Mouse (Mus musculus) liver, embryonic 13.5 days (tissue): ENCODE results near the gene Gm27179. TPM values are rescaled to one million over a fixed set of nuclear protein-coding genes. Genes with fewer than 3 reads are reported as not detected.
"Not testable (repeated sequence)": the region's sequence is repeated elsewhere in the genome, so short reads cannot be mapped to it uniquely, and the experiment has no call there.

ENCODE experiments used
- ATAC-seq: fragments of 200-750 bp; cut with Nextera tagmentation; 2 replicates; pipeline ENCODE4 v1.8.0; 2017; ENCODE audit warnings: low read depth, mild to moderate bottlenecking, moderate number of reproducible peaks, moderate library complexity
- DNase-seq: peaks from one replicate; pipeline ENCODE4 v3.0.0; 2022
- H3K27ac ChIP-seq: fragments of 300-500 bp; sonication (generic); 2 replicates; pipeline ENCODE4 v1.5.1; 2015; ENCODE audit warnings: moderate library complexity, mild to moderate bottlenecking, inconsistent platforms
- H3K27me3 ChIP-seq: fragments of 300-500 bp; sonication (generic); 2 replicates; pipeline ENCODE4 v1.6.1; 2015; ENCODE audit warnings: mild to moderate bottlenecking, inconsistent platforms
- H3K36me3 ChIP-seq: fragments of 300-500 bp; sonication (generic); 2 replicates; pipeline ENCODE4 v1.6.1; 2015; ENCODE audit warnings: mild to moderate bottlenecking, inconsistent platforms
- H3K4me1 ChIP-seq: fragments of 300-500 bp; sonication (generic); replicated peaks from 2 replicates; pipeline ENCODE4 v1.6.1; 2015; ENCODE audit warnings: inconsistent platforms
- H3K4me2 ChIP-seq: fragments of 300-500 bp; sonication (generic); 2 replicates; pipeline ENCODE4 v1.6.1; 2015; ENCODE audit warnings: inconsistent platforms, mild to moderate bottlenecking, moderate library complexity
- H3K4me3 ChIP-seq: fragments of 300-500 bp; sonication (generic); replicated peaks from 2 replicates; pipeline ENCODE4 v1.5.1; 2015; ENCODE audit warnings: mild to moderate bottlenecking, inconsistent platforms
- H3K9ac ChIP-seq: fragments of 300-500 bp; sonication (generic); 2 replicates; pipeline ENCODE4 v1.6.1; 2015; ENCODE audit warnings: mild to moderate bottlenecking, inconsistent platforms
- H3K9me3 ChIP-seq: fragments of 300-500 bp; sonication (generic); replicated peaks from 2 replicates; pipeline ENCODE4 v1.6.1; 2016; ENCODE audit warnings: inconsistent platforms
- WGBS: fragments of 180-500 bp; shearing (Covaris S2); methylation state at CpG from one replicate; pipeline ENCODE4 v1.1.7; 2015; ENCODE audit not compliant: insufficient replicate concordance; 5-methylcytosine and 5-hydroxymethylcytosine counted together
- polyA plus RNA-seq: library from polyadenylated mRNA; unstranded; fragments of >200 nt; fragmentation: Nextera tagmentation; extraction: Ambion mirVana; gene quantifications from 2 replicates; pipeline ENCODE4 v1.2.1, GENCODE M21; 2015

The Gm27179 gene
- polyA plus RNA-seq, 1 experiment from 2014 or later, result not detected

DNA sequence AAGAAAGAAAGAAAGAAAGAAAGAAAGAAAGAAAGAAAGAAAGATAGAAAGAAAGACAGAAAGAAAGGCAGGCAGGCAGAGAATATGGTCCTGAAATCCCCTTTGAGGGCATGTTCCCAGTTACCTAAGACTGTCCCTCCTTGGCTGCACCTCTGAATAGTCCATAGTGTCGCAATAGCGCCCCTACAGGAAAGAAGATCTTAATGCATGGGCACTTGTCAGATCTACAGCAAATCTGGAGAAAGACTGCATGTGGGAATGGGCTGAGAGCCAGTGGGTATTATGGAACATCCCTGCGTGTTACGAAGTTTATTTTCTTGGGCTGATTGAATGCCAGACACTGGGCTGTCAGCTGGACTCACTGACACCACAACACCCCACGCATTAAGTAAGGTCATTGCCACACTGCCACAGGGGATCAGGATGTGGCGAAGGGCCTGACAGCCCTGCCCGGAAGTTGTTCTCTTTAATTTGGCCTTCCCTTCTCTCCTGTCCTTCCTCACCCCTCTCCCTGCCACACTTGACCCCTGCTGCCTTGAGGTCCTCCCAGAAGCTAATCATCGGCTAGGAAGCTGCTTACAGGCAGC lies 42.1 kb downstream of the Gm27179 start:
- not testable (repeated sequence) for H3K9me3 ChIP-seq, H3K4me2 ChIP-seq, H3K27ac ChIP-seq, H3K4me3 ChIP-seq, H3K27me3 ChIP-seq, H3K36me3 ChIP-seq, H3K4me1 ChIP-seq, ATAC-seq, H3K9ac ChIP-seq, DNase-seq
- no CpG with 5 or more reads among the region's 8 CpGs for WGBS

DNA sequence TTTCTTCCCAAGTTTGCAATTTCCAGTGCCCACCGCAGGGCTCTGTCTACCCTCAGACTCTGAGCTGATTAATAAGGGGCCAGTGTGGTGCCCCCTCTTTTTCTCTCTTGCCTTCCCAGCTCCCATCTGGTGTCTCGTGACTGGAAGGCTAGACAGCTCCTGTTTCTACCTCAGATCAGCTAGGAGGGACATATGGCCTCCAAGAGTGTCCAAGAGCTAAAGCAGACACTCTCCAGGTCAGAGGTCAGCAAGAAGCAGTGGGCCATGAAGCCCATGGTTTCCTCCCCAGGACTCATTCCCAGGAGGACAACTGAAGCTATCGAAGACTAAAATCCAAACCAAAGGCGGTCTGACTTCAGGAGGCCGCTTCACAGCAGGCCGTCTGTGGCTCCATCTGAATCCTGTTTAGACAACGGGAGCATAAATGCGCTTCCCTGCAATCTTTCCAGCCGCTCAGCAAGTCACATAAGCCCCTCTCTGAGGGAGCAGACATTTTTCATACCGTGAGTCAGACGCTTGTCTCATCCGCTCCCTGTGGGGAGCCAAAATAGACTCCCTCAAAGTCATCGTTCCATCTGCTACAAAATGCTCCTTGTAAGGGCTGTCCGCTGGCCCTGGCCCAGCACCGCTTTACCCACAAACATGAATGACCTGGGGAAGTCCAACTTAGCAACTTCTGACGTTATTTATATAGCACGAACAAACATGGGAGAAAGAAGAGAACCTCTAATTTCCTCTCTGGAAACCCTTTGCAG lies 44.6 kb downstream of the Gm27179 start:
- not testable (repeated sequence) for H3K9ac ChIP-seq, H3K27me3 ChIP-seq, H3K4me3 ChIP-seq, ATAC-seq, DNase-seq, H3K4me2 ChIP-seq, H3K27ac ChIP-seq, H3K4me1 ChIP-seq, H3K36me3 ChIP-seq, H3K9me3 ChIP-seq
- no CpG with 5 or more reads among the region's 17 CpGs for WGBS

DNA sequence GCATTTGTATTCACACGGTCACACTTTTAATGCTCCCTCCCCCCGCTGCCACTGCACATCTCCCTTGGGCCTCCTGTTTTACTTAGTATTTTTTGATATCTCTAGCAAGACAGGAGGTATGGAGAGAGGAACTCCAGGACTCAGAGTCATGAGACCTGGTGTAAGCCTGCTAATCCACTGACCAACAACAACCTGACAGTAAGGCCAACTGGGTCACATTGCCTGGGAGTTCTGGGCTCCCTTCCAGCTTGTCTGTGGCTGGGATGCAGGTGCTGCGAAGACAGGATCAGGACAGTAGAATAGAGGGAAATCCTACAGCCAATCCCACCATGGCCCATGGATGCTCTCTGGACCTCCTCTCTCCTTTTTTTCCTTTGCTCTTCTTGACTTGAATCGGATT lies 47.9 kb downstream of the Gm27179 start:
- H3K9me3 ChIP-seq, H3K9ac ChIP-seq, H3K36me3 ChIP-seq, H3K27me3 ChIP-seq, H3K27ac ChIP-seq, H3K4me2 ChIP-seq, DNase-seq, H3K4me1 ChIP-seq, H3K4me3 ChIP-seq, ATAC-seq: not testable (repeated sequence)
- WGBS, result no CpG with 5 or more reads among the region's 4 CpGs

Other genes starting within 250 kb of the Gm27179 start
- 0.06 and 0.07 TPM in 2 replicates for gene Synb, start 218.2 kb downstream of the Gm27179 start, polyA plus RNA-seq
- gene Gm16867, start 9.2 kb downstream of the Gm27179 start, polyA plus RNA-seq, result not detected in 2 replicates
- 4.3 and 4.5 TPM in 2 replicates for gene Entpd4b, start 42.9 kb upstream of the Gm27179 start, polyA plus RNA-seq